Mouse (Mus musculus): Measurements from ENCODE around the gene Sox9.

Gene Sox9

DNA sequence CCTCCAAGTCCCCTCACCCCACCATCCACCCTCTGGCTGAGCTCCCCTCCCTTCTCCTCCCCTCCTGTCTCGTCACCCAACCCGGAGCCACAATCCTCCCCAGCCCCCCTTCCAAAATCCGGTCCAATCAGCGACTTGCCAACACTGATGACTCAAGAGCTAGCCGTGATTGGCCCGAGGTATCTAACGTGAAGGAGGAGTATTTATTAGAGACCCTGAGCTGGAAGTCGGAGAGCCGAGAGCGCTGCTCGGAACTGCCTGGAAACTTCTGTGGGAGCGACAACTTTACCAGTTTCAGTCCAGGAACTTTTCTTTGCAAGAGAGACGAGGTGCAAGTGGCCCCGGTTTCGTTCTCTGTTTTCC, at the start of gene Sox9:
TSS of gene Sox9 (plus strand) at position 231 of the 363 bp plus-strand sequence.
- no peak for DNase-seq (ENCODE audit: extremely low read depth, low read depth)

DNA sequence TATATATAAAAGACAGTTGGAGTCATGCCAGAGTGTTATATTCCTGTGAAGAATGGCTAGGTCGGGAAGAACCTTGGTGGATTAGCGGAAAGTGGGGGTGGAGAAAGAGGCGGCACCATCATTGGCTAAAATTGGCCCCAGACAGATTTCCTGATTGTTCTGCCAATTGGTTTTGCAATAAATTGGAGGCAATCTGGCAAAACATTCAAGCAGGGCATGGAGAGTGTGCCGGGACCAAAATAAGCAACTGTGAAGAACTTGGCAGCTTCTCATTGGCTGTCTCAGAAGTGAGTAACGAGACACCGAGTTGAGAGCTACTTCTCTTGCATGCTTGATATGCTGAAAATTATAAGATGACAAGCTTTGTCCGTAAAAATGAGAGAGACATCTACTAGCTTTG, 49.6 kb upstream of the Sox9 start:
- DNase-seq (ENCODE audit: extremely low read depth, low read depth) = no peak

DNA sequence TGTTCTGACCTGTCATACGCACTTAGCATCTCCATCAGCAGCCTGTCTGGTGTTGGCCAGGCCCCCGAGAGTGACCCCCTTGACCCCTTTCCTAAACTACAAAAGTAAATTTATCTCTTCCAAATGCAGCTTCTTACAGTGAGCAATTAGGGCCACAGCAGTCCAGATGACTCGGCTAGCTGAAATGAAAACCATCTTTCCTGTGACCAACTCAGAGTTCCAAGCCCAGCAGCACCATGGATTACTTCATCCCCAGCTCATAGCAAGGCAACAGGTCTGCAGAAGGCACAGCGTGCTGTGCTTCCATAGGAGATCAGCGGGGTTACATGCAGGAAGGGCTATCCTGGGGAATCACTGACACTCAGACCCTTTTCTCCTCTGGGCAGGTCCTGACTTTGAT, 45.0 kb upstream of the Sox9 start:
- no peak for DNase-seq (ENCODE audit: extremely low read depth, low read depth)

DNA sequence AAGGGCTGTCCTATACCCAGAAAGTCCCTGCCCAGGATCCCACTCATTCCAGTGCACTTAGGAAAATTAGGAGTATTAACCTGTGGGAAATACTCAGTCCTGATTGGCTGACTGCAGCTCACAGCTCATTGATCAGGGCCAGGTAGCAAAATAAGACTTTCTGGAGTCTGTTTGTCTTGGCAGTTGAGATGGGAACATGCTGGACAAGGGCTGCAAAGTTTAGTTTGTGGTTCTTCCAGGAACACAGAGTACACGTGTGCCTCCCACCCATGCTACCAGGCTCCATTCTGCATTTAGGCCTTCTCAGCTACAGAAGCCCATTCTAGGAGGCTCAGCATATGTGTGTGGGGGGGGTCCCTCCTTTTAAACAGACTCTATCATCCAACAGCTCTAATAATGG, 42.3 kb upstream of the Sox9 start:
- no peak for DNase-seq (ENCODE audit: extremely low read depth, low read depth)

DNA sequence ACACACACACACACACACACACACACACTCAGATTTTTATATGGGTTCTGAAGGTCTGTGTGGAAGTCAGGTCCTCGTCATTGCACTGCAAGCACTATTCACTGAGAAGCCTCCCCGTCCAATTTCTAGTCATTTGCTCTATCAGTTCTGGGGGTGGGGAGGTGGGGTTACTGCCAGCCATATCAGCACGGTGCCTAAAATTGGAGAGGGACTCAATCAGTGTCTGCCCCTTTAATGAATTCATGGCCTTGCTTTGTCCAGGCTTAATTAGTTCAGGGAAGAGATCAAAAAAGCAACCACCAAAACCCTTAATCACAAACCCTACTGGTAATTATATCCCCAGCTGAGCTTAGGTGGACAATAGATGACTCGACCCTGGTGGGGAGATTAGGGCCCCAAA, 25.5 kb upstream of the Sox9 start:
- no peak for DNase-seq (ENCODE audit: extremely low read depth, low read depth)

DNA sequence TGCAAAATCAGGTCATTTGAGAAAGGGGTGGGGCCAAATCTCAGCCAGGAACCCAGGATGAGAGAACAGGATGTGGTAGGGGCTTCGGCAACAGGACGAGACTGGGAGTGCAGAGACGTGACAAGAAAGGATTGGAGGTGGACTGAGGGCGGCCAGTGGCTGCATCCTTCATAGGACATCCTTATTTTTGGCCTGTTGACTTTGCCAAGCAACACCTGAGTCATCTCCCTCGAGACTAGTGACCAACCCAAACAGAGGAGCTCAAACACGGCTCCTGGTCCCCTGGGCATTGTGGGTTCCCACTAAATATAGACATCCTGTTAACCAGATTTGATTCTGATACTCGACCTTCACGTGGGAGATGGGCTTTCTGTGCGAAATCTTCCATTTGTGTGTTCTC, 24.0 kb upstream of the Sox9 start:
- no peak for DNase-seq (ENCODE audit: extremely low read depth, low read depth)

GRCm38 (mm10) chr11:112766956-112767355, 15.1 kb upstream of the Sox9 start:
- no peak for DNase-seq (ENCODE audit: extremely low read depth, low read depth)

DNA sequence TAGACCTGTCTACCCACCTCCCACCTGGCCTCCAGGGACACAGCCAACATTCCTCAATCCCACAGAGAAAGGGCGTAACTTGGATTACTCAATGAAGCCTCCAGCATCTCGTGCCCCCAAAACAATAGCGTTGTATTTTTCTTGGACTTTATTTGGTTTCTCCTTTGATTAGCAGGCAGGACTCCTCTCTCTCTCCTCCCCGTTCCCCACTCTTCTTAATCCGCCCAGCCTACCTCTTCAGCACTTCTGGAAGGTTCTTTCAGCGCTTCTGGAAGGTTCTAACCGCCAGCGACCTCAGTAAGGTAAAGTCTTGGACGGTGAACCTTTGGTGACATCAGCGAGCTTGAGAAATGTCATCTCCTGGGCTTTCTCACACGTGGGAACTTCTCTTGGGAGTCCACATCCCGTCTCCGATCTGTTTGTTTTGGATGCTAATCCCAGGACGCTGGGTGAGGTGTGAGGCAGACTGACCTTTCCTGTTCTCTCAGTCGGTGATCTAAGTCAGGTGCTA, 14.4 kb upstream of the Sox9 start:
- DNase-seq (ENCODE audit: extremely low read depth, low read depth) = no peak

- DNase-seq (ENCODE audit: extremely low read depth, low read depth) = no peak
Observed at GRCm38 (mm10) chr11:112772791-112773355, 9.2 kb upstream of the Sox9 start.

- no peak for DNase-seq (ENCODE audit: extremely low read depth, low read depth)
Observed at GRCm38 (mm10) chr11:112779762-112780161, 2.3 kb upstream of the Sox9 start.

DNA sequence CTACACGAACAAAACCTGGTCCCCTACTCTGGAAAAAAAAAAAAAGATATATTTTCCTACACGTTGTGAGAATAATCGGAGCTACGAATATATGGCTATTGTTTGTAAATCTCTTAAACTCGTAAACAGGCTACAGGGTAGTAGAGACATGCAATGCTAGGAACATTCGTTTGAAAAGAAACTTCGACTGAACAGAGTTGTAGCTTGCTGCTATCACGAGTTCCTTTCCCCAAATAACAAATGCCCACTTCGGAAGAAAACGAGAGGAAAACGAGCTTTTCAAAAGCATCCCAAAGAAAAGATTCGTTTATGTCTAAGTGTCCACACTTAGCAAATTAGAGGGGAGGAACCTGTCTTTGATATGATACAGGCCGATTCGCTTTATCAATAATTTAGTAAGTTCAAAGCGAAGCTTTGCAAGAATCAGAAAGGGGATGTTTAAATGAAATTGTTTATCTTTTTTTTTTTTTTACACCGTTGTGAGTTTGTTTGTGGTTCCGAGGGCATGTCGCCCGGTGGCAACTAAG, 1.6 kb upstream of the Sox9 start:
- no peak for DNase-seq (ENCODE audit: extremely low read depth, low read depth)

DNA sequence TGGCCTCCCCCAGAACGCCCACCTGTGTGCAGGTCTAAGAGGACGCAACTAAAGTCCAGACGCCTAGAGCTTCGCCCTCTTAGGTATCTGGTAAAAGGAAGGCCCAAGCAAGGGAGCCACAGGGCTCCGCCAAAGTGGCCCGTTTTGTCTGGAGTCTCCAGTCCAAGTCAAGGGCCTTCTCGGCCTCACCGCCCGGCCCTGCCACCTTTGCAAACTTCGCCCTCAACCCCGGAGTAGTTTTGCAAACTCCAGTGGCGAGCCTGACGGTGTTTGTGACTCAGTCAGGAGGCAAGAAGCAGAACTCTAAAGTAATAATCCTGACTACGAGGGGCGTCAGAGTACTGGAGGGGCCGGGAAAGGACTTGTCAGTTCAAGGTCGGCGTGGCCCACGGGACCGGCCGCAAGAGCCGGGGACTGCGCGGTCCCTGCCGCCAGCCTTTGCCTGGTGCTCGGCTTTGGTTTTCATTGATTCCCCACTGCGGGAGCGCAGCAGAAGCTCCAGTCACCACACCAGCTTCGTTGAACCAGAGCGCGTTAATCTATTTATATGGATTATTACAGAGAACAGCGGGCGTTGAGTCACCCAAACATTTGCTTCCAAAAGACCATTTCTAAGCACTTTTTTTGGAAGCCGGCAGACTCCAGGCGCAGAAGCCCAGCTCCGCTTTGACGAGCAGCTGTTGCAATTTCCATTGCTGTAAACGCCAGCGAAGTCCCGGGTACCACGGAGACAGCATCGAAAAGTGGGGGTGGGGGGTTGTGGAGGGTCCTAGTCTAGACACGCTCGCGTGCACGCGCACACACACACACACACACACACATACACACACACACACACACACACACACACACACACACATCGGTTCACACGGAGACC, 751 bp upstream of the Sox9 start:
- no peak for DNase-seq (ENCODE audit: extremely low read depth, low read depth)

- no peak for DNase-seq (ENCODE audit: extremely low read depth, low read depth)
Observed at GRCm38 (mm10) chr11:112782357-112783121, 515 bp downstream of the Sox9 start.

- DNase-seq (ENCODE audit: extremely low read depth, low read depth) = no peak
Observed at GRCm38 (mm10) chr11:112783401-112784346, 1.6 kb downstream of the Sox9 start.

GRCm38 (mm10) chr11:112784347-112784902, 2.4 kb downstream of the Sox9 start:
- DNase-seq (ENCODE audit: extremely low read depth, low read depth) = no peak

- DNase-seq (ENCODE audit: extremely low read depth, low read depth) = no peak
Observed at GRCm38 (mm10) chr11:112784903-112785381, 2.9 kb downstream of the Sox9 start.

DNA sequence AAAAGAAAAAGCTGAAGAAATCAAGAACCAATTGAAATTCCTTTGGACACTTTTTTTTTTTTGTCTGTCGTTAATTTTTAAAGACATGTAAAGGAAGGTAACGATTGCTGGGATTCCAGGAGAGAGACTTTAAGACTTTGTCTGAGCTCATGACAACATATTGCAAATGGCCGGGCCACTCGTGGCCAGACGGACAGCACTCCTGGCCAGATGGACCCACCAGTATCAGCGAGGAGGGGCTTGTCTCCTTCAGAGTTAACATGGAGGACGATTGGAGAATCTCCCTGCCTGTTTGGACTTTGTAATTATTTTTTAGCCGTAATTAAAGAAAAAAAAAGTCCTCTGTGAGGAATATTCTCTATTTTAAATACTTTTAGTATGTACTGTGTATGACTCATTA, 3.6 kb downstream of the Sox9 start:
- no peak for DNase-seq (ENCODE audit: extremely low read depth, low read depth)

- no peak for DNase-seq (ENCODE audit: extremely low read depth, low read depth)
Observed at GRCm38 (mm10) chr11:112786427-112786826, 4.4 kb downstream of the Sox9 start.

DNA sequence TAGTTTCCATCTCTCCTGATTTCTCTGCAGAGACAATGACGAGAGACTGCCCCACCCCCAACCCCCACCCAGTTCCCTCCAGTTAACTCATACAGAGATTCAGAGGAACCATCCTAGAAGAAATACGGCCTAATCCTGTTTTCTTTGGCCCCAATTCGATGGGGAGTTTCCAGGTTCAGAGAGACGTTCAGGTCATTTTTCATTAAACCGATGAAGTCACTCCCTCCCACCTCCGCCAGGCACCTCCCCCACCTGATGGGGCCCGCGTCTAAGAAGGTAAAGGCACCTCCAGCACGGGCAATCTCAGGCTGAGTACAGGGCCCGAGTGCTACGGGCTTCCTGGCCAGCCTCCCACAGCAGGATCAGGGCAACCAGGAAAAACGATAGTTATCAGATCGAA, 6.3 kb downstream of the Sox9 start:
- DNase-seq (ENCODE audit: extremely low read depth, low read depth) = no peak

DNA sequence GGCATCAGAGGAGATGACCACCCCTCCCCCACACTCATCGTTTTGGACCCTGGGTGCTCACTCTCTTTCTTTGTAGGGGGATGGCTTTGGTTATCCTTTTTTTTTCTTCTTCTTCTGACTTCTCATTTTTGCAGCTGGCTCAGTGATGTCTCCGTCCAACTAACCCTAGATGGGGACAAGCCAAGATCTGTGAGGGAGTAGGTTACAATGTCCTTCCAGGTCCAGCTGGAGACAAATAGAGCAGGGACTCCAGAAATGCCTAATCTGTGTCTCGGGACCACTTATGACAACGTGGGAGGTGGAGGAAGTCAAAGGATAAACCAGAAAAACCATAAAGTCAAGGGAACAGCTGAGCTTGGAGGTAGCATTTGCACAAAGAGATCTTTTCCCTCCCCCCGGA, 14.4 kb downstream of the Sox9 start:
- DNase-seq (ENCODE audit: extremely low read depth, low read depth) = no peak

All from MEL-GATA-1-ER (cell line).